Mouse (Mus musculus) cortical plate, adult 2 months (tissue): ENCODE measurements around the gene Matn1. TPM values are rescaled to one million over a fixed set of nuclear protein-coding genes. Genes with fewer than 3 reads are reported as not detected.

Experiments used
- H3K27ac ChIP-seq: fragments of 200-500 bp; 2 replicates; pipeline ENCODE4 v1.5.1; 2012; ENCODE audit warnings: low read length, control low read depth, inconsistent platforms; ENCODE audit not compliant: insufficient read depth
- H3K4me1 ChIP-seq: fragments of 200-500 bp; 2 replicates; pipeline ENCODE4 v1.6.1; 2011; ENCODE audit warnings: low read length; ENCODE audit not compliant: control insufficient read depth, insufficient read depth
- H3K4me3 ChIP-seq: fragments of 200-500 bp; 2 replicates; pipeline ENCODE4 v1.5.1; 2011; ENCODE audit warnings: mild to moderate bottlenecking, low read length, control low read depth; ENCODE audit not compliant: insufficient read depth
- CTCF ChIP-seq: fragments of 200-500 bp; IDR thresholded peaks from 2 replicates; pipeline ENCODE4 v1.5.1; 2011; ENCODE audit warnings: mild to moderate bottlenecking, control low read depth, low read length; ENCODE audit not compliant: insufficient read depth; ENCODE audit errors: extremely low read depth
- POLR2A ChIP-seq: fragments of 200-500 bp; IDR thresholded peaks from 2 replicates; pipeline ENCODE4 v1.6.1; 2011; ENCODE audit warnings: mild to moderate bottlenecking, low read length, control low read depth; ENCODE audit not compliant: insufficient read depth; ENCODE audit errors: extremely low read depth
- polyA plus RNA-seq: library from polyadenylated mRNA; depleted of rRNA; stranded (reverse); fragments of >200 nt; gene quantifications from 2 replicates; pipeline ENCODE4 v1.2.3, GENCODE M21; 2012; rRNA removed

Gene Matn1
- polyA plus RNA-seq, 1 experiment = 0.46 TPM

DNA sequence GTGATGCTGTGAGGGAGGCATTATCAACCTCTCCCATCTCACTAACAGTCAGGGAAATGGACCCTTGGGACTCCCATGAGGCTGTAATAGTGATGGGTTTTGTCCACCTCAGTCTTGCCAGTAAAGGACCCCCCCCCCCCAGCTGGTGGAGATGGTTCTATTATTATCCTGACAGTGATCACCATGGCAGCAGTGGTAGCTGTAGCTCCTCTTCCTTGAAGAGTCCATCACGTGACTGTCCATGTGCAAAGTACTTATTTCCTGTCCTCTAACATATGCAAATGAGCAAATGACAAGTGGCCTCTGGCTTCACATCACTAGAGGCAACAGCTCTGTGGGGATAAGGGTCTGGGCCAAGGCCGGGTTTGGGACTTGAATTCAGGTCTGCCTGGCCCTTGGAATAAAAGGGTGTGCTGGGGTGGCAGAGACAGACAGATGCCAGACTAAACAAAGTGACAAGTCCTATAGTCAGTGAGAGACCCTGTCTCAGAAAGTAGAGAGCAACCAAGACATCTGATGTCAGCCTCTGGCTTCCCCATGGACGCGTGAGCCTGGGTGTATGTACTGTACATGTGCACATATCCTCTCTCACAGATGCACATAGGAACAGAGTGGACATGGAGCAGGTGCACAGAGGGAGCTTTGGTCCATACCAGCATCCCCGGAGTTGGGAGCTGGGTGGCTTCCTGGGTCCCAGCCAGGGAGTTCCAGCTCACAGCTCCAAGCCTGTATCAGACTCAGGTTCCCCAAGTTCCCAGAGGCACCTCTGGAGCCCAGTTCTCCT is 55.8 kb downstream of the Matn1 start:
- H3K4me3 ChIP-seq = no peak overlapping the region
- no peak for TF ChIP-seq CTCF
- TF ChIP-seq POLR2A = no peak
- no peaks in the 10 kb centered on the region for H3K4me1 ChIP-seq
- no peak overlapping the region for H3K27ac ChIP-seq

- H3K27ac ChIP-seq = no peak overlapping the region
- TF ChIP-seq CTCF (no peak), POLR2A (no peak)
These were observed 56.5 kb downstream of the Matn1 start for GRCm38 (mm10) chr4:131000614-131001178.

More at GRCm38 (mm10) chr4:131000614-131001178, 56.5 kb downstream of the Matn1 start:
- Histone ChIP-seq H3K4me3 (no peak overlapping the region), H3K4me1 (no peaks in the 10 kb centered on the region)

Other genes with a start within 250 kb of the Matn1 start
- gene Sdc3, start 151.8 kb upstream of the Matn1 start, polyA plus RNA-seq = 81.5 and 83.1 TPM in 2 replicates
- 66.8 and 71.4 TPM in 2 replicates for gene Laptm5, start 31.3 kb upstream of the Matn1 start, polyA plus RNA-seq